Mouse (Mus musculus): Measurements from ENCODE around the gene Lrrc23.
A peak's percentile ranks its signal among the peaks of the same experiment; 100 is the strongest.

The Lrrc23 gene

GRCm38 (mm10) chr6:124740888-124741761, 38.4 kb downstream of the Lrrc23 start, which contains the start of gene Grcc10:
TSS of gene Grcc10 (minus strand) at chr6:124741374.
- peak; percentile 88 to 90 for DNase-seq

GRCm38 (mm10) chr6:124740211-124740887, 39.2 kb downstream of the Lrrc23 start:
- peak in 1 of 2 experiments; percentile 71 for DNase-seq

- DNase-seq, result no peak
These were observed 40.2 kb downstream of the Lrrc23 start for GRCm38 (mm10) chr6:124739231-124739796.

GRCm38 (mm10) chr6:124738511-124739023, 41.0 kb downstream of the Lrrc23 start, which contains the start of gene Ptpn6:
TSS of gene Ptpn6 (minus strand) at chr6:124738714.
- peak in 1 of 2 experiments; percentile 32 for DNase-seq

GRCm38 (mm10) chr6:124737040-124737439, 42.5 kb downstream of the Lrrc23 start:
- DNase-seq, result no peak

GRCm38 (mm10) chr6:124734417-124734816, 45.1 kb downstream of the Lrrc23 start:
- no peak for DNase-seq

GRCm38 (mm10) chr6:124732476-124733370, 46.8 kb downstream of the Lrrc23 start:
- DNase-seq, result no peak

- no peak for DNase-seq
These were observed 48.5 kb downstream of the Lrrc23 start for GRCm38 (mm10) chr6:124731038-124731437.

GRCm38 (mm10) chr6:124729850-124730705, 49.4 kb downstream of the Lrrc23 start:
- DNase-seq, result no peak

GRCm38 (mm10) chr6:124728621-124729020, 50.9 kb downstream of the Lrrc23 start:
- DNase-seq, result no peak

GRCm38 (mm10) chr6:124724472-124724871, 55.1 kb downstream of the Lrrc23 start:
- DNase-seq, result no peak

GRCm38 (mm10) chr6:124723541-124723940, 56.0 kb downstream of the Lrrc23 start:
- no peak for DNase-seq

GRCm38 (mm10) chr6:124722876-124723473, 56.6 kb downstream of the Lrrc23 start:
- DNase-seq, result no peak

- DNase-seq, result no peak
These were observed 58.6 kb downstream of the Lrrc23 start for GRCm38 (mm10) chr6:124720904-124721303.
